Mouse (Mus musculus) layer of hippocampus, postnatal 10 days (tissue): ENCODE measurements at regions not wholly inside any gene's neighbourhood (a gene's known extent, or its start where the extent isn't known, plus 50 kb on each side); places are given as distances from the start of the nearest gene placed in this dataset.

Experiments used
- DNase-seq, 2 experiments: peaks; one replicate each; pipeline ENCODE4 v3.0.0; 2021; ENCODE audit warnings: low spot score in 2 of 2

DNA sequence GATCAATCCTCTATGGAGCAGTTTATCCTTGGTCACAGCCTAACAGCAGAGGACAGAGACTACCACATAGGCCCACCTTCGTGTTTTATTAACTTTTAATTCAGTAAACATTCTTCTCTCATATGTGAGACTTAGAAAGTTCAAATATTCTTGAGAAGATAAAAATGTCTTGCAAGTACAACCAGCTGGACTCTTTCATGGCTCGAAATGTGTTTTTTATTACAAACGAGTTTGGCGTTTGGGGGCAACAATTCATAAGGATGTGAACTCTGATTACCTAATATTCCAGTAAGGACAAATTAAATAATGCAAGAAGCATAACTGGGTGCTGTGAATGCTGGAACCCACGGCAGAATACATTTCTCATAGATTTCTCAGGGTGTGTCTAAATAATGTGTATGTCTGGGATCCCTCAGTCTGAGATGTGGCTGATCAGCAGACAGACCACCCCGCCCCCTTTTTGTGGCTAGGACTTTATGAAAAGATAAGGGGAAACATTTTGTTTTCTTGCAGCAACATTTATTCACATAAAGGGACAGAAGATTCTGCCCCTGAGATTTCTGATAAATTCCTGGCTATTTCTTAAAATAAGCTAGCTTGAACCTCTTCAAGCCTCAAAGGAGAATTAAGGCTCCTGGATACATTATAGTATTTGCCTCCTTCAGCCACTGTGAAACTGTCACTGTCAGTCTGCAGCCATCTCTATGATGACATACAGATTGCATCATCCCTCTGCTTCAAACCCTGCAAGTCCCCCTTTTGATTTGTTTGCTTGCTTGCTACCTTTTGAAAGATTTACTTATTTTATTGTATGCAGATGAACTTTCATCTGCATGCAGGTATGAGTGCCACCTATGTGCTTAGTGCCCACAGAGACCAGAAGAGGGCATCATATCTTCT is 69.2 kb upstream of the Gucy1a1 start:
- DNase-seq = no peak

DNA sequence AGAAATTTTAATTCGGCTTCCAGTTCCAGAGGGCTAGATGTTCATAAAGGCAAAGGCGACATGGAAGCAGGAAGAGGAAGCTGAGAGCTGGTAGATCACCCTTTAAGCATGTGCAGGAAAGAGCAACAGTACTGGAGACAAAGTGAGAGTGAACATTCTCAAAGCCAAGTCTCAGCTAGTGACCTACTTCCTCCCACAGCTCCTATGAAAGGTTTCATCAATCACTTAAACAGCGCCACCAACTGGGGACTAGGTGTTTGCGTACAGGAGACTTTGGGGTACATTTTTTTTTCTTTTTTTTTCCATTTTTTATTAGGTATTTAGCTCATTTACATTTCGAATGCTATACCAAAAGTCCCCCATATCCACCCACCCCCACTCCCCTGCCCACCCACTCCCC is 61.7 kb upstream of the Gucy1a1 start:
- no peak for DNase-seq
